In the genomic region with DNA sequence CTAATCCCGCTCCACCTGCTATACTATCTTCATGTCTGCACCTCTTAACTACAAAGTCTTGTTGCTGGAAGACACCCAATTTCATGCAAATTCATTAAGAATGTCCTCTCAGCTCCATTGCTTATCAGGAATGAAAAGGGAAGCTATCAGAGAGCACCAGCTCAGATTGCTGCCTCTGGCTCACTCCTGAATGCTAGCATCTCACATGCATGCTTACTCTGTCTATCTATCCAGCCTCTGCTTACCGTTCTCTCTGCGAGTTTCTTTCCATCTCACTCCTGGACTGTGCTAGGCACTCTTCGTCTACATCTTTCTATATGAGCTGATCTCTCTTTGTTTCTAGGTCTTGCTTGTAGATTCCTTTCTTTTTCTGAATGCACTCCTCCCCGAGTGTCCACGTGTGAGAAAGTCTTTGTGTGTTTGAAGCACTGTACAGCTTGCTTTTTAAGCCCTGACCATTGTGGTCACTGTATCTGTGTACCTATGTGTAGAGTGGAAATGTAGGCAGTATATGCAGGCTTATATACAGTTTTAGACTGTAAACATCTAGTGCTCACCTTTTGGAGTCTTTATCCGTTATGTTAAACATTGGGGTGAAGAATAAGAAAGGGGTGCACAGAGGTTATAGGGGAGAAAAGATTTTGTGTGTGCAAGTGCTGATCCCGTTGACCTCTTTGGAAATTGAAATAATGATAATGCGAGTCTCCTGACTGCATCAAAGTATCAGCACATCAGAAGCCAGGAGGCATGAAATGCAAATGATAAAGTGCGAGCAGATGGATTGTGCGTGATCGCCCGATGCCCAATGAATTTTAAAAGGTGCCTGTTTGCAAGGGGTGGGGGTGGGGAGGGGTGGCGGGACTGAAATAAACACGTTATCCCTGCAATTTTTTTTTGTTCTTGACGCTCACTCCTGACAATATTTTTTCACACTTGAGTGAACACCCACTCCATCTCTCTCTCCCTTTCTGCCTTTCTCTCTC, we compare ENCODE assay signal across 15 mouse cellular contexts.
DNase-seq lines count a peak whose midpoint lies in the region; ATAC-seq lines count a peak whose summit lies in the region.
"Had no signal": no experiment of that assay in that cellular context is flagged by ENCODE, and none has a peak within 500 bp of the region (broad histone marks: within the 10 kb centered on the region; RNA-seq: fewer than 3 reads in every experiment).

No protein-coding gene starts in this region.

- no peaks in the 10 kb centered on the region for H3K9me3 ChIP-seq in forebrain, embryonic 14.5 days (replicated peaks; ENCODE audit: control insufficient read depth, low read length)
- H3K9me3 ChIP-seq in hindbrain, embryonic 15.5 days, result no peaks in the 10 kb centered on the region
- no peaks in the 10 kb centered on the region for H3K9me3 ChIP-seq in midbrain, embryonic 14.5 days (ENCODE audit: control insufficient read depth, low read length)
- H3K9me3 ChIP-seq in embryonic facial prominence, embryonic 10.5 days, result no peaks in the 10 kb centered on the region
- H3K9me3 ChIP-seq: limb, embryonic 15.5 days had no signal

- no peaks in the 10 kb centered on the region for H3K36me3 ChIP-seq in forebrain, embryonic 14.5 days (ENCODE audit: control insufficient read depth, insufficient read depth, low read length)
- no peaks in the 10 kb centered on the region for H3K36me3 ChIP-seq in hindbrain, embryonic 15.5 days
- H3K36me3 ChIP-seq in midbrain, embryonic 14.5 days (ENCODE audit: control insufficient read depth, insufficient read depth, low read length), result no peaks in the 10 kb centered on the region
- H3K36me3 ChIP-seq in embryonic facial prominence, embryonic 10.5 days (replicated peaks), result peaks cover 14% of the 10 kb centered on the region

- peak overlapping the region; percentile 30; the same call in 1 of the 2 replicates for H3K4me2 ChIP-seq in forebrain, embryonic 14.5 days (ENCODE audit: low read length)
- H3K4me2 ChIP-seq in hindbrain, embryonic 15.5 days, result peak overlapping the region; percentile 34
- peak overlapping the region; percentile 47 for H3K4me2 ChIP-seq in midbrain, embryonic 14.5 days (ENCODE audit: low read length)
- H3K4me2 ChIP-seq: limb, embryonic 15.5 days; lung, embryonic 14.5 days had no signal

- ATAC-seq in forebrain, embryonic 14.5 days, result peak; percentile 62
- ATAC-seq in hindbrain, embryonic 15.5 days (ENCODE audit: low FRiP score, low read depth), result no peak
- no peak; the same call in 1 of the 2 replicates for ATAC-seq in midbrain, embryonic 14.5 days (ENCODE audit: low FRiP score, low TSS enrichment)
- no peak for ATAC-seq in granulocyte monocyte progenitor cell, adult 5-6 weeks (replicated peaks; ENCODE audit: poor library complexity, severe bottlenecking)

- H3K27me3 ChIP-seq in forebrain, embryonic 14.5 days (replicated peaks; ENCODE audit: control insufficient read depth, insufficient read depth, low read length), result no peaks in the 10 kb centered on the region
- H3K27me3 ChIP-seq in hindbrain, embryonic 15.5 days, result no peaks in the 10 kb centered on the region
- no peaks in the 10 kb centered on the region for H3K27me3 ChIP-seq in midbrain, embryonic 14.5 days (ENCODE audit: control insufficient read depth, insufficient read depth, low read length)
- no peaks in the 10 kb centered on the region for H3K27me3 ChIP-seq in embryonic facial prominence, embryonic 10.5 days (replicated peaks; ENCODE audit: low read depth, poor library complexity, severe bottlenecking)
- H3K27me3 ChIP-seq: limb, embryonic 15.5 days had no signal

- 37% methylated on average over 16 of the region's 16 CpGs for WGBS in forebrain, embryonic 14.5 days
- WGBS in hindbrain, embryonic 15.5 days, result 28% methylated on average over 16 of the region's 16 CpGs
- 18% methylated on average over 16 of the region's 16 CpGs for WGBS in midbrain, embryonic 14.5 days
- 88% methylated on average over 16 of the region's 16 CpGs for WGBS in embryonic facial prominence, embryonic 10.5 days

- DNase-seq in MEL-GATA-1-ER (ENCODE audit: extremely low read depth, low read depth), result peak; percentile 36
- peak; percentile 72 for DNase-seq in forebrain, embryonic 14.5 days (ENCODE audit: low spot score)
- peak; percentile 57 for DNase-seq in midbrain, embryonic 14.5 days
- no peak for DNase-seq in embryonic facial prominence, embryonic 10.5 days (ENCODE audit: low spot score)
- no peak for DNase-seq in adrenal gland, adult 18-20 months (ENCODE audit: low spot score in 2 of 2)
- DNase-seq in heart, adult 18-20 months, result no peak
- DNase-seq: adrenal gland, adult 2 months; B cell, adult 2 months; cerebellum, adult 2 months; embryo, embryonic 11 days; lung, embryonic 14.5 days; thymus, adult 18-20 months had no signal

- H3K4me3 ChIP-seq in forebrain, embryonic 14.5 days (ENCODE audit: low read depth, low read length), result no peak overlapping the region
- no peak overlapping the region for H3K4me3 ChIP-seq in hindbrain, embryonic 15.5 days
- H3K4me3 ChIP-seq in midbrain, embryonic 14.5 days (replicated peaks; ENCODE audit: low read depth, low read length), result no peak overlapping the region
- no peak overlapping the region for H3K4me3 ChIP-seq in embryonic facial prominence, embryonic 10.5 days
- H3K4me3 ChIP-seq: limb, embryonic 15.5 days had no signal

- peak overlapping the region; percentile 22; the same call in 1 of the 2 replicates for H3K9ac ChIP-seq in forebrain, embryonic 14.5 days (ENCODE audit: low read length)
- H3K9ac ChIP-seq in hindbrain, embryonic 15.5 days, result no peak overlapping the region
- H3K9ac ChIP-seq in midbrain, embryonic 14.5 days (replicated peaks; ENCODE audit: low read length), result no peak overlapping the region
- H3K9ac ChIP-seq: limb, embryonic 15.5 days; lung, embryonic 14.5 days had no signal

- H3K4me1 ChIP-seq in forebrain, embryonic 14.5 days (ENCODE audit: control insufficient read depth, insufficient read depth, low read length), result peaks cover 26% of the 10 kb centered on the region
- H3K4me1 ChIP-seq in hindbrain, embryonic 15.5 days (replicated peaks), result peaks cover 40% of the 10 kb centered on the region
- H3K4me1 ChIP-seq in midbrain, embryonic 14.5 days (ENCODE audit: control insufficient read depth, insufficient read depth, low read length), result peaks cover 38% of the 10 kb centered on the region
- 0 out of 2 replicates have a peak, but pooled peaks cover 2% of the 10 kb centered on the region for H3K4me1 ChIP-seq in embryonic facial prominence, embryonic 10.5 days
- H3K4me1 ChIP-seq: limb, embryonic 15.5 days had no signal

- H3K27ac ChIP-seq in forebrain, embryonic 14.5 days (ENCODE audit: low read depth, low read length), result peak overlapping the region; percentile 87
- peak overlapping the region; percentile 66 for H3K27ac ChIP-seq in hindbrain, embryonic 15.5 days (replicated peaks)
- peak overlapping the region; percentile 85 for H3K27ac ChIP-seq in midbrain, embryonic 14.5 days (replicated peaks; ENCODE audit: low read depth, low read length)
- no peak overlapping the region for H3K27ac ChIP-seq in embryonic facial prominence, embryonic 10.5 days (replicated peaks)
- H3K27ac ChIP-seq: limb, embryonic 15.5 days had no signal

Comparison
In these comparisons a context has a peak if more than half of its experiments do, and no peak if none do; other contexts are left out.
1. DNase-seq: peak in MEL-GATA-1-ER (single experiment), forebrain, embryonic 14.5 days (single experiment) and midbrain, embryonic 14.5 days (single experiment); none in embryonic facial prominence, embryonic 10.5 days (single experiment), adrenal gland, adult 18-20 months (0 of 2) and heart, adult 18-20 months (0 of 2).
2. Peak in every context shown above with its lines, with median percentiles within 50 percentile points of each other: H3K4me2 ChIP-seq.